Mouse (Mus musculus): ENCODE results near the gene Dda1. TPM values are rescaled to one million over a fixed set of nuclear protein-coding genes. Genes with fewer than 3 reads are reported as not detected.

The Dda1 gene
- polyA plus RNA-seq, 1 experiment = 34.4 TPM

GRCm38 (mm10) chr8:71462786-71463185, 6.2 kb upstream of the Dda1 start:
- Histone ChIP-seq H3K4me3 (ENCODE audit: insufficient read depth, low read depth, low read length) (peak overlapping the region; percentile 79), H3K27ac (replicated peaks; ENCODE audit: low read depth, low read length) (no peak overlapping the region), H3K4me1 (ENCODE audit: control insufficient read depth, insufficient read depth, insufficient read length, low read length) (no peaks in the 10 kb centered on the region; the same call in 1 of the 2 replicates)

GRCm38 (mm10) chr8:71463188-71464033, 5.6 kb upstream of the Dda1 start, which contains the start of gene Abhd8:
Gene Abhd8, minus strand, starts transcription at chr8:71463655.
- Histone ChIP-seq H3K27ac (replicated peaks; ENCODE audit: low read depth, low read length) (no peak within 1 kb of the TSS; the same call in 1 of the 2 replicates), H3K4me1 (ENCODE audit: control insufficient read depth, insufficient read depth, insufficient read length, low read length) (no peaks in the 10 kb centered on the region; the same call in 1 of the 2 replicates), H3K4me3 (ENCODE audit: insufficient read depth, low read depth, low read length) (peak within 1 kb of the TSS; percentile 79)

- H3K4me1 ChIP-seq (ENCODE audit: control insufficient read depth, insufficient read depth, insufficient read length, low read length) = peaks cover 1% of the 10 kb centered on the region; the same call in 1 of the 2 replicates
- H3K27ac ChIP-seq (replicated peaks; ENCODE audit: low read depth, low read length) = peak within 1 kb of the TSS; percentile 84
- H3K4me3 ChIP-seq (ENCODE audit: insufficient read depth, low read depth, low read length) = peak within 1 kb of the TSS; percentile 74
Observed at GRCm38 (mm10) chr8:71464513-71465500, 4.2 kb upstream of the Dda1 start, which contains the start of gene Mrpl34. Gene Mrpl34, plus strand, starts transcription at chr8:71464959.

GRCm38 (mm10) chr8:71465733-71466132, 3.3 kb upstream of the Dda1 start:
- Histone ChIP-seq H3K4me1 (ENCODE audit: control insufficient read depth, insufficient read depth, insufficient read length, low read length) (peaks cover 3% of the 10 kb centered on the region; the same call in 1 of the 2 replicates), H3K4me3 (ENCODE audit: insufficient read depth, low read depth, low read length) (peak overlapping the region; percentile 74; the same call in 1 of the 2 replicates), H3K27ac (replicated peaks; ENCODE audit: low read depth, low read length) (no peak overlapping the region)

GRCm38 (mm10) chr8:71466198-71466597, 2.8 kb upstream of the Dda1 start:
- H3K4me3 ChIP-seq (ENCODE audit: insufficient read depth, low read depth, low read length) = no peak overlapping the region
- H3K27ac ChIP-seq (replicated peaks; ENCODE audit: low read depth, low read length) = no peak overlapping the region
- H3K4me1 ChIP-seq (ENCODE audit: control insufficient read depth, insufficient read depth, insufficient read length, low read length) = peaks cover 3% of the 10 kb centered on the region; the same call in 1 of the 2 replicates

GRCm38 (mm10) chr8:71467201-71467600, 1.8 kb upstream of the Dda1 start:
- no peak overlapping the region for H3K4me3 ChIP-seq (ENCODE audit: insufficient read depth, low read depth, low read length)
- H3K27ac ChIP-seq (replicated peaks; ENCODE audit: low read depth, low read length) = no peak overlapping the region
- peaks cover 3% of the 10 kb centered on the region; the same call in 1 of the 2 replicates for H3K4me1 ChIP-seq (ENCODE audit: control insufficient read depth, insufficient read depth, insufficient read length, low read length)

DNA sequence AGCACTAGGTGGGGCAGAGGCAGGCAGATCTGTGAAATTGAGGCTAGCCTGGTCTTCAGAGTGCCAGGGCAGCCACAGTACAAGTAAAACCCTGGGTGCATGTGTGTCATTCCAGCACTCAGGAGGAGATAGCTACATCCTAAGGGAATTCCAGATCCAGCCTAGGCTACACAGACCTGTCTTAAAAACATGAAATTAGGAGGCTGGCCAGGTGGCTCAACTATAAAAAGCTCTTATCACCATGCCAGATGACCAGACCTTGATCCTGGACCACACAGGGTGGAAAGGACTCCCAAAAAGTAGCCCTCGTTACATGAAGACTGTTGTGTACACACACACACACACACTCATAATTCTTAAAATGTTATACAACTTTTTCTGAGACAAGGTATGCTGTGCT, 998 bp upstream of the Dda1 start:
- H3K4me3 ChIP-seq (ENCODE audit: insufficient read depth, low read depth, low read length) = no peak overlapping the region
- peaks cover 3% of the 10 kb centered on the region; the same call in 1 of the 2 replicates for H3K4me1 ChIP-seq (ENCODE audit: control insufficient read depth, insufficient read depth, insufficient read length, low read length)
- no peak overlapping the region for H3K27ac ChIP-seq (replicated peaks; ENCODE audit: low read depth, low read length)

DNA sequence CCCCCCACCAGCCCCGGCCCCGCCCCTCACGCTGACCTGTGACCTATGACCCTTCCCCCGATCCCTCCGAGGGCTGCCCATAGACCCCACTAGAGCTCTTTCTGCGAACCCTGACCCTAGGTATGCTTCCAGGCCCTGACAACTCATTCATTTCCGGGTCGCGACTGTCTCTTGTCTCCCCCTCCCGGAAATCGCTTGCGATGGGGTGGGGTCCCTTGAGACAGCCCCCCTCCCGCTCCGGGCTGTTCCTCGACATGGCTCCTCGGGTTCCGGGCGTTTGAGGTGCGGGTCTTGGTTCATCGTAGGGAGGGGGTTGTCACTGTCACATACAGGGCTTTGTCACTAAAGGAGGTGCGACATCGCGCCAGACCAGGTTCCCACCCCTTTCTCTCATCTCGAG, 412 bp downstream of the Dda1 start:
- 0 out of 2 replicates have a peak, but pooled peaks cover 3% of the 10 kb centered on the region for H3K4me1 ChIP-seq (ENCODE audit: control insufficient read depth, insufficient read depth, insufficient read length, low read length)
- peak overlapping the region; percentile 78 for H3K4me3 ChIP-seq (ENCODE audit: insufficient read depth, low read depth, low read length)
- no peak overlapping the region for H3K27ac ChIP-seq (replicated peaks; ENCODE audit: low read depth, low read length)

DNA sequence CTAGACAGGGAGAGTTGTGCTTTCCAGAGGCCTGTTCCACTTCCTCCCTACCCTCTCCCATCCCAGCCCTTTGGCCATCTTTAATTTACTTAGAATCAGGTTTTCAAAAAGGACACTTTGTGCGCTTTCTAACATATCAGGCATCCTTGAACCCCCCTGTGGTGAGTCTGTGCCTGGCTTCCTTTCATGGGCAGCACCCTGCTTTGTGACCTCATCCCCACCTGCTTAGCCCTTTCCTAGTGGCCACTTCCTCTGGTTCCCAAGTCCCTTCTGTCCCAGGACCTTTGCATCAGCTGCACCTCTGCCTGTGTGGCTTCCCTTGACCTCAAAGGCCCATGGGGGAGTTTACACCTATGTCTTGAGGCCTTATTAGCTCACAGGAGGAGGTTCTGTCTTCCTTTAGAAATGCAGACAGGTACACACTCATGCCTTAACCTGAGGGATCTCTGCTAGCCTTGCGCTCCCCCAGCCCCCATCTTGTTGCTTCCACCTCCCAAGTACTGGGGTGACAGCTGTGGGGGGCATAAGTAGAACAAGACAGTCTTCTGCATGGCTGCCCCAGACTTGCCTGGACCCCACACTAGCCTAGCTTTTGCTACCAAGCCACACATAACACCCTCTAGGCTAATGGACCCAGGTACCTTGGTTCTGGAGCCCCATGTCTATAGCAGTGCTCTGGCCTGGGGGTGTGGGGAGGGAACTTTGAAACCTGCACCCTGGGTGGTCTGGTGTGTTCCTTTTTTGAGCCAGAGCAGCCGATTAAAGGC, 1.3 kb downstream of the Dda1 start:
- no peak overlapping the region for H3K27ac ChIP-seq (replicated peaks; ENCODE audit: low read depth, low read length)
- peak overlapping the region; percentile 78 for H3K4me3 ChIP-seq (ENCODE audit: insufficient read depth, low read depth, low read length)
- peaks cover 3% of the 10 kb centered on the region; the same call in 1 of the 2 replicates for H3K4me1 ChIP-seq (ENCODE audit: control insufficient read depth, insufficient read depth, insufficient read length, low read length)

DNA sequence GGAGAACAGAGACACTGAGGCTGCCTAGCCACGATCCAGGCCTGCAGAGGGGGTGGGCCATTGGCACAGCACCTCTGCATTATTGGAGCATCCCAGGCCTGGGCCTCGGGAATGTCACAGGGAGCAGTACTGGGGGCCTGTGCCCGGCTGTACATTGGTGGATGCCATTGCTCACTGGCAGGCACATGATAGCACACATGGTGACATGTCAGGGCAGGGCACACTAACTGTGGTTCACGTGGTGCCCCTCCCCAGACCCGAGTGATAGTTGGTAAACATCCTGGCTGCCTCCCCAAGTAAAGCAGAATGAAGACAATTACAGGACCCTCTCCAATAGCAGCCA, 1.9 kb downstream of the Dda1 start:
- Histone ChIP-seq H3K27ac (replicated peaks; ENCODE audit: low read depth, low read length) (no peak overlapping the region), H3K4me3 (ENCODE audit: insufficient read depth, low read depth, low read length) (0 out of 2 replicates have a peak overlapping the region, but pooled peaks have one; percentile 78)

DNA sequence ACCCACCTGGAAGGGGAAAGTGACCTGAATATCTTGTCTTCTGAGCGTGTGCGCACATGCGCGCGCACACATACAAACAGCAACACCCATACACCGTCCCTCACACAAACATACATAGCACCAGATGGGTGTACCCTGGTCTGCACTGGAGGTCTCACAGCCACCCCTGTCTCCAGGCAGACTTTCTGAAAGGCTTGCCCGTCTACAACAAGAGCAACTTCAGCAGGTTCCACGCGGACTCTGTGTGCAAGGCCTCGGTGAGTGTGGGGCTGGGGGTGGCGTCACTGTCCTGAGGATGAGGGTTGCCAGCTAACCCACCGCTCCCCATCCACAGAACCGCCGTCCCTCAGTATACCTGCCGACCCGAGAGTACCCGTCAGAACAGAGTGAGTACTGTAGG, 2.9 kb downstream of the Dda1 start:
- Histone ChIP-seq H3K27ac (replicated peaks; ENCODE audit: low read depth, low read length) (no peak overlapping the region), H3K4me3 (ENCODE audit: insufficient read depth, low read depth, low read length) (no peak overlapping the region), H3K4me1 (ENCODE audit: control insufficient read depth, insufficient read depth, insufficient read length, low read length) (peaks cover 8% of the 10 kb centered on the region; the same call in 1 of the 2 replicates)

More for the DNA sequence above, 1.9 kb downstream of the Dda1 start:
- peaks cover 8% of the 10 kb centered on the region; the same call in 1 of the 2 replicates for H3K4me1 ChIP-seq (ENCODE audit: control insufficient read depth, insufficient read depth, insufficient read length, low read length)

DNA sequence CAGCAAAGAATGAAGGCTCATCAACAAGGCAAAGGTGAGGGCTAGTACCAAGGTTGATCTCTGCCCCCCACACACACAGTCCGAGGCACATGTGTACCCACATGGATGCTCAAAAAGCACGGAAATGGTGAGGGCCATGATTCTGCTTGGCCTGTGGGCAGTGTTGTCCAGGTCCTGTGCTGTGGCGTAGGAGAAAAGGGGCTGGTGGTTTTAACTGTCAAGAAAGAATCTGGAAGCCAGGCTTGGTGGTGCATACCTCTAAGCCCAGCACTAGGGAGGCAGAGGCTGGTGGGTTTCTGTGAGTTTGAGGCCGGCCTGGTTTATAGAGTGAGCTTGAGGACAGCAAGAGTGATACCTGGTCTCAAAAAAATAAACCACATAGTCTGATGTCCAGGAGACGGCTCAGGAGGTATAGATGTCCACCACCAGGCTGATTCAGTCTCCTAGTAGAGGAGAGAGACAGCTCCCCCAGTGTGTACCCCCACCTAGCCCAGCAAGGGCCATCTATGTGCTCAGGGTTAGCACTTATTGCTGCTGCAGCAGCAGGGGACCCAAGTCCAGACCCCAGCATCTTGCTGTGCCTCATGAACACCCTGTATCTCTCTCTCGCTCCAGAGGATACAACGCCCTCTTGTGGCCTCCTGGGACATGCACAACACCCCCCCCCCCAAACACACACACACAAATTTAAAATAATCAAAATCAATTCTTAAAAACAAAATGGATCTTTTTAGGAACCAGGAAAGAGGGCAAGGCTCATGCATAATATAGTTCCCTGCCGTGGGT, 3.8 kb downstream of the Dda1 start:
- Histone ChIP-seq H3K4me3 (ENCODE audit: insufficient read depth, low read depth, low read length) (no peak overlapping the region), H3K4me1 (ENCODE audit: control insufficient read depth, insufficient read depth, insufficient read length, low read length) (peaks cover 11% of the 10 kb centered on the region)

DNA sequence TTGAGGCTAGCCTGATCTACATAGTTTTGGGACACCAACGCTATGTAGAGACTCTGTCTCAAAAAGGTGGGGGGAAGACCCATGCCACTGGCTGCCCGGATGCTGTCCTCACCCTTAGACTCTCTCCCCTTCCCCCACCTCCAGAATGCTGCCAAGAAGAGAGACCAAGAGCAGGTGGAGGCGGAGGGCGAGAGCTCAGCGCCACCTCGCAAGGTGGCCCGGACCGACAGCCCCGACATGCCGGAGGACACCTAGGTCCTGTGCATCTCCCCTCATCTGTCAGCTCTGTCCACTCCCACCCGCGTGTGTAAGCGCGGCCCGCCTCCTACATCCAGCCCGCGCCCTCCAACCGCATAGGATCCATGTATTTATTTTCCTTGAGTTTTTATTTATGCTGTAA, 5.3 kb downstream of the Dda1 start:
- no peak overlapping the region for H3K4me3 ChIP-seq (ENCODE audit: insufficient read depth, low read depth, low read length)
- H3K4me1 ChIP-seq (ENCODE audit: control insufficient read depth, insufficient read depth, insufficient read length, low read length) = peaks cover 11% of the 10 kb centered on the region
- no peak overlapping the region for H3K27ac ChIP-seq (replicated peaks; ENCODE audit: low read depth, low read length)

More for the DNA sequence above, 3.8 kb downstream of the Dda1 start:
- H3K27ac ChIP-seq (replicated peaks; ENCODE audit: low read depth, low read length) = no peak overlapping the region

All from brown adipose tissue, adult 24 weeks (tissue).